Comparison of ENCODE assay signal across 7 mouse cellular contexts in the genomic region with DNA sequence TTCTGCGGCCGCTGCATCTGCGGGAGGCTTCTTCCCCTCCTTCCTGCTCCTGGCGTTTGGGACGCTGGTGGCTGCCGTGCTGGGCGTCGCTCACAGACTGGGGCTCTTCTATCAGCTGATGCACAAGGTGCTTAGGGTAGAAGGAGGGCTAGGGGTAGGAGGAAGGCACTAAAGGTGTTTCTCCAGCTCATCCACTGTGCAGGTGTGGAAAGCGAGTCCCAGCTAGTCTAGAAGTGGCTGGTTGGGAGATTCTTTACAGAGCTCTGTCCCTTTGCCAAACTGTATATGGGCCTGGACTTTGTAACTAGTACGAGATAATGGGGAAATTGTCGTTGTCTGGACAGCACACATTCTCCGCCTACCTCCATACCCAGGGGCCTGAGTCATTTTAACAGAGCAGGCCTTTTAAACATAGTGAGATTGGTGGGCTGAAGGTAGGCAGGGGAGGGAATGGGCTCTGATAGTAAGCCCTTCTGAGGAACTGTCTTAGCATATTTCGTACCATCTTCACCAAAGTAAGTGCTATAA. TPM values are rescaled to one million over a fixed set of nuclear protein-coding genes. Genes with fewer than 3 reads are reported as not detected.
A peak's percentile ranks its signal among the peaks of the same experiment; 100 is the strongest.
DNase-seq lines count a peak whose midpoint lies in the region; ATAC-seq and TF ChIP-seq lines count a peak whose summit lies in the region.

No protein-coding gene starts in this region.

- peaks cover 3% of the 10 kb centered on the region; the same call in 1 of the 2 replicates for H3K4me1 ChIP-seq in spleen, adult 2 months (ENCODE audit: control insufficient read depth, insufficient read depth, insufficient read length)
- H3K4me1 ChIP-seq in forebrain, embryonic 10.5 days = peaks cover 10% of the 10 kb centered on the region
- peaks cover 9% of the 10 kb centered on the region for H3K4me1 ChIP-seq in liver, embryonic 11.5 days (replicated peaks; ENCODE audit: control insufficient read depth, insufficient read depth, low read length)
- peaks cover 6% of the 10 kb centered on the region; the same call in 1 of the 2 replicates for H3K4me1 ChIP-seq in stomach, embryonic 16.5 days (ENCODE audit: control insufficient read depth, insufficient read depth, low read length)

- no peak; the same call in 1 of the 2 replicates for TF ChIP-seq POLR2A in spleen, adult 2 months (IDR thresholded peaks at IDR 0.05; ENCODE audit: low read depth, low read length)

- ATAC-seq in liver, embryonic 11.5 days (replicated peaks; ENCODE audit: low FRiP score) = peak; percentile 7
- peak; percentile 15 for ATAC-seq in stomach, embryonic 16.5 days (ENCODE audit: insufficient read depth, low FRiP score)

- H3K9me3 ChIP-seq in forebrain, embryonic 10.5 days = no peaks in the 10 kb centered on the region
- no peaks in the 10 kb centered on the region for H3K9me3 ChIP-seq in liver, embryonic 11.5 days (ENCODE audit: control insufficient read depth, low read length)
- no peaks in the 10 kb centered on the region for H3K9me3 ChIP-seq in stomach, embryonic 16.5 days (replicated peaks; ENCODE audit: control insufficient read depth, low read length)

- peak overlapping the region; percentile 88 for H3K9ac ChIP-seq in liver, embryonic 11.5 days (ENCODE audit: low read depth, low read length)
- H3K9ac ChIP-seq in stomach, embryonic 16.5 days (ENCODE audit: low read length) = peak overlapping the region; percentile 86

- H3K27ac ChIP-seq in spleen, adult 2 months (ENCODE audit: insufficient read depth, low read length) = peak overlapping the region; percentile 96
- H3K27ac ChIP-seq in forebrain, embryonic 10.5 days = peak overlapping the region; percentile 91
- H3K27ac ChIP-seq in liver, embryonic 11.5 days (ENCODE audit: low read depth, low read length) = peak overlapping the region; percentile 94
- H3K27ac ChIP-seq in stomach, embryonic 16.5 days (ENCODE audit: low read length) = peak overlapping the region; percentile 96

- H3K4me3 ChIP-seq in spleen, adult 2 months (ENCODE audit: extremely low read depth, insufficient read depth, insufficient read length) = peak overlapping the region; percentile 85
- H3K4me3 ChIP-seq in forebrain, embryonic 10.5 days = peak overlapping the region; percentile 71
- H3K4me3 ChIP-seq in liver, embryonic 11.5 days (ENCODE audit: low read depth, low read length) = peak overlapping the region; percentile 78
- H3K4me3 ChIP-seq in stomach, embryonic 16.5 days (replicated peaks; ENCODE audit: low read length) = peak overlapping the region; percentile 71

- no peak for DNase-seq in spleen, adult 2 months (ENCODE audit: low read depth in 1 of 2, low spot score in 2 of 2)
- no peak for DNase-seq in spleen, postnatal 4 days (ENCODE audit: low spot score in 2 of 2)
- no peak for DNase-seq in forebrain, embryonic 10.5 days (ENCODE audit: extremely low spot score, low spot score)
- DNase-seq in liver, embryonic 11.5 days (ENCODE audit: low spot score) = no peak
- no peak for DNase-seq in thymus, postnatal 0 days (ENCODE audit: low spot score)
- no peak for DNase-seq in left cerebral cortex, adult 9 months (ENCODE audit: low spot score in 2 of 2)

- TF ChIP-seq CTCF in spleen, adult 2 months (IDR thresholded peaks at IDR 0.05; ENCODE audit: extremely low read depth, insufficient read depth, insufficient read length, insufficient replicate concordance) = no peak

- 10% methylated on average over 13 of the region's 13 CpGs for WGBS in spleen, adult 2 months
- WGBS in forebrain, embryonic 10.5 days = 17% methylated on average over 13 of the region's 13 CpGs
- WGBS in liver, embryonic 11.5 days = 9% methylated on average over 13 of the region's 13 CpGs
- WGBS in stomach, embryonic 16.5 days = 7% methylated on average over 13 of the region's 13 CpGs

- peak overlapping the region; percentile 85 for H3K4me2 ChIP-seq in liver, embryonic 11.5 days
- peak overlapping the region; percentile 80 for H3K4me2 ChIP-seq in stomach, embryonic 16.5 days (ENCODE audit: low read depth, low read length)

- no peaks in the 10 kb centered on the region for H3K27me3 ChIP-seq in spleen, adult 2 months (ENCODE audit: control insufficient read depth, insufficient read depth, low read length)
- H3K27me3 ChIP-seq in forebrain, embryonic 10.5 days (ENCODE audit: poor library complexity, severe bottlenecking) = no peaks in the 10 kb centered on the region
- H3K27me3 ChIP-seq in liver, embryonic 11.5 days (replicated peaks; ENCODE audit: control insufficient read depth, insufficient read depth, low read length) = no peaks in the 10 kb centered on the region
- H3K27me3 ChIP-seq in stomach, embryonic 16.5 days (ENCODE audit: control insufficient read depth, insufficient read depth, low read length) = no peaks in the 10 kb centered on the region

- peaks cover 13% of the 10 kb centered on the region for H3K36me3 ChIP-seq in spleen, adult 2 months (ENCODE audit: control insufficient read depth, insufficient read depth, low read length)
- peaks cover 30% of the 10 kb centered on the region for H3K36me3 ChIP-seq in forebrain, embryonic 10.5 days (replicated peaks)
- peaks cover 7% of the 10 kb centered on the region for H3K36me3 ChIP-seq in liver, embryonic 11.5 days (ENCODE audit: control insufficient read depth, insufficient read depth, low read length)
- peaks cover 4% of the 10 kb centered on the region; the same call in 1 of the 2 replicates for H3K36me3 ChIP-seq in stomach, embryonic 16.5 days (ENCODE audit: control insufficient read depth, insufficient read depth, low read length)

RNA-seq across cellular contexts. Expression of gene Ilvbl, which starts 1.0 kb away (rescaled TPM):
- 33.5 and 36.8 TPM in 2 replicates for polyA plus RNA-seq in spleen, adult 2 months (2012; rRNA removed)
- polyA plus RNA-seq in forebrain, embryonic 10.5 days (2016; fragmentation: Nextera tagmentation; extraction: Ambion mirVana) = 33.0 and 33.3 TPM in 2 replicates
- polyA plus RNA-seq in liver, embryonic 11.5 days (2014; fragmentation: Nextera tagmentation; extraction: Ambion mirVana) = 22.1 and 24.0 TPM in 2 replicates
- 58.9 and 64.6 TPM in 2 replicates for polyA plus RNA-seq in stomach, embryonic 16.5 days (2015; fragmentation: Nextera tagmentation; extraction: Ambion mirVana)
- polyA plus RNA-seq in thymus, postnatal 0 days (2015; fragmentation: Nextera tagmentation; extraction: Ambion mirVana) = 300 and 352 TPM in 2 replicates

RNA-seq across cellular contexts. Expression of gene Syde1, which starts 16.6 kb away (rescaled TPM):
- 9.3 and 12.7 TPM in 2 replicates for polyA plus RNA-seq in spleen, adult 2 months (2012; rRNA removed)
- 13.3 and 14.8 TPM in 2 replicates for polyA plus RNA-seq in forebrain, embryonic 10.5 days (2016; fragmentation: Nextera tagmentation; extraction: Ambion mirVana)
- 6.6 and 8.2 TPM in 2 replicates for polyA plus RNA-seq in liver, embryonic 11.5 days (2014; fragmentation: Nextera tagmentation; extraction: Ambion mirVana)
- 14.0 and 15.7 TPM in 2 replicates for polyA plus RNA-seq in stomach, embryonic 16.5 days (2015; fragmentation: Nextera tagmentation; extraction: Ambion mirVana)
- 3.5 TPM in 2 replicates for polyA plus RNA-seq in thymus, postnatal 0 days (2015; fragmentation: Nextera tagmentation; extraction: Ambion mirVana)

RNA-seq across cellular contexts. Expression of gene Olfr1357, which starts 42.7 kb away (rescaled TPM):
- not detected in 2 replicates for polyA plus RNA-seq in spleen, adult 2 months (2012; rRNA removed)
- not detected in 2 replicates for polyA plus RNA-seq in forebrain, embryonic 10.5 days (2016; fragmentation: Nextera tagmentation; extraction: Ambion mirVana)
- polyA plus RNA-seq in liver, embryonic 11.5 days (2014; fragmentation: Nextera tagmentation; extraction: Ambion mirVana) = not detected in 2 replicates
- not detected in 2 replicates for polyA plus RNA-seq in stomach, embryonic 16.5 days (2015; fragmentation: Nextera tagmentation; extraction: Ambion mirVana)
- polyA plus RNA-seq in thymus, postnatal 0 days (2015; fragmentation: Nextera tagmentation; extraction: Ambion mirVana) = 0.05 and 0.18 TPM in 2 replicates

RNA-seq across cellular contexts. Expression of gene Olfr1358, which starts 57.9 kb away (rescaled TPM):
- polyA plus RNA-seq in spleen, adult 2 months (2012; rRNA removed) = not detected in 2 replicates
- not detected in 2 replicates for polyA plus RNA-seq in forebrain, embryonic 10.5 days (2016; fragmentation: Nextera tagmentation; extraction: Ambion mirVana)
- polyA plus RNA-seq in liver, embryonic 11.5 days (2014; fragmentation: Nextera tagmentation; extraction: Ambion mirVana) = not detected in 2 replicates
- not detected in 2 replicates for polyA plus RNA-seq in stomach, embryonic 16.5 days (2015; fragmentation: Nextera tagmentation; extraction: Ambion mirVana)
- polyA plus RNA-seq in thymus, postnatal 0 days (2015; fragmentation: Nextera tagmentation; extraction: Ambion mirVana) = not detected in 2 replicates
